In the genomic region with DNA sequence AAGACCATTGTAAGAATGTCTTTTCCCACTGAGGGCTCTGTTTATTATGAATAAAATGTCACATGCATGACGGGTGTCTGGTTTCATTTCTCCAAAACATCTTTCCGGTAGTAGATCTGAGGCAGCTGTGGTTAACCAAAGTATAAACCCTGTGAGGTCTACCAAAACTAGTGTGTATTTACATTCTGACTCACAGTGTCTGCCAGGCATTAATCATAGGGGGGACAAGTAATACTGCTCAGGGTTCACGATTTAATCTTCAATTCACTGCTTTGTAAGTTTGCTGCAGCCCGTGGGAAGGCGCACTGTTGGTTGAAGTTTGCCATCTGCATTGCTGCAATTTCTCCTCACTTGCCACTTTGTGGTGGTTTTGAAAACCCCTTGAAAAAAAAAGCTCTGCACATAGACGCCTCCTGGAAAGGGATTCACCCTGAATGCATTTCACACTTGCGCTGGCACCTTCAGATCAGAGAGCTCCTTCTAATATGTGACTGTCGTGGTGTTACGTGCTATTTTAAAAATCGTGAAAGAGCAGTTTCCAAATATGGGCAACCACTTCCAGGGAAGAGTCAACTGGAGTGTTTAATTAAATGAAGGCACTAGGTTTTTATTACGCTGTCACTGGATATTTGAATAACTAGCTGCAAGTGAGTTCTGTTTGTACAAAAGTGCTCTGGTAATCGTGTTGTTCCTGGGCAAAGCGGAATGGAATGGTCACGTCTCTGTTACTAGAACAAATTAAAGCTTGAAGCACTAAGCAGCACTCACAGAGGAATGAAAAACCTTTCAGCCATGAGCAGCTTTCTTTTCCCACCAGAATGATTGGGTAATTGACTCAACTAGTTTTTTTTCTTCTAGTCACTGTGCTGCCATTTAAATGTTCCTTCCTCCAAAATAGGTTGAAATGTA, we compare ENCODE assay signal across 9 mouse cellular contexts. TPM values are rescaled to one million over a fixed set of nuclear protein-coding genes. Genes with fewer than 3 reads are reported as not detected.
A peak's percentile ranks its signal among the peaks of the same experiment; 100 is the strongest.
DNase-seq lines count a peak whose midpoint lies in the region; ATAC-seq and TF ChIP-seq lines count a peak whose summit lies in the region.
"Had no signal": no experiment of that assay in that cellular context is flagged by ENCODE, and none has a peak within 500 bp of the region (broad histone marks: within the 10 kb centered on the region; RNA-seq: fewer than 3 reads in every experiment).

No protein-coding gene starts in this region.

- no peak overlapping the region for H3K27ac ChIP-seq in embryonic facial prominence, embryonic 13.5 days
- no peak overlapping the region for H3K27ac ChIP-seq in embryonic facial prominence, embryonic 10.5 days (replicated peaks)
- peak overlapping the region; percentile 64 for H3K27ac ChIP-seq in lung, embryonic 14.5 days (ENCODE audit: low read depth)
- H3K27ac ChIP-seq in intestine, embryonic 14.5 days (ENCODE audit: low read depth): peak overlapping the region; percentile 80
- peak overlapping the region; percentile 26 for H3K27ac ChIP-seq in stomach, embryonic 16.5 days (ENCODE audit: low read length)
- H3K27ac ChIP-seq: embryonic facial prominence, embryonic 12.5 days had no signal

- no peak for ATAC-seq in embryonic facial prominence, embryonic 13.5 days (ENCODE audit: insufficient number of reproducible peaks, insufficient read depth, low FRiP score, low TSS enrichment, low read depth)
- peak; percentile 80 for ATAC-seq in lung, embryonic 14.5 days (ENCODE audit: insufficient read depth)
- peak; percentile 58; the same call in 1 of the 2 replicates for ATAC-seq in intestine, embryonic 14.5 days (replicated peaks; ENCODE audit: low FRiP score, low TSS enrichment, low read depth)
- peak; percentile 88 for ATAC-seq in stomach, embryonic 16.5 days (ENCODE audit: insufficient read depth, low FRiP score)

- H3K4me2 ChIP-seq in embryonic facial prominence, embryonic 13.5 days: peak overlapping the region; percentile 12; the same call in 1 of the 2 replicates
- peak overlapping the region; percentile 47 for H3K4me2 ChIP-seq in lung, embryonic 14.5 days
- H3K4me2 ChIP-seq in intestine, embryonic 14.5 days (ENCODE audit: low read length): peak overlapping the region; percentile 41
- H3K4me2 ChIP-seq in stomach, embryonic 16.5 days (ENCODE audit: low read depth, low read length): peak overlapping the region; percentile 34
- H3K4me2 ChIP-seq: embryonic facial prominence, embryonic 12.5 days had no signal

- peaks cover 12% of the 10 kb centered on the region for H3K4me1 ChIP-seq in embryonic facial prominence, embryonic 13.5 days
- H3K4me1 ChIP-seq in embryonic facial prominence, embryonic 10.5 days: no peaks in the 10 kb centered on the region
- peaks cover 10% of the 10 kb centered on the region; the same call in 1 of the 2 replicates for H3K4me1 ChIP-seq in lung, embryonic 14.5 days (ENCODE audit: insufficient read depth)
- H3K4me1 ChIP-seq in intestine, embryonic 14.5 days (replicated peaks; ENCODE audit: control insufficient read depth, insufficient read depth, low read length): peaks cover 14% of the 10 kb centered on the region
- peaks cover 11% of the 10 kb centered on the region for H3K4me1 ChIP-seq in stomach, embryonic 16.5 days (ENCODE audit: control insufficient read depth, insufficient read depth, low read length)
- H3K4me1 ChIP-seq: embryonic facial prominence, embryonic 12.5 days had no signal

- H3K36me3 ChIP-seq in embryonic facial prominence, embryonic 13.5 days: no peaks in the 10 kb centered on the region
- no peaks in the 10 kb centered on the region for H3K36me3 ChIP-seq in embryonic facial prominence, embryonic 10.5 days (replicated peaks)
- no peaks in the 10 kb centered on the region for H3K36me3 ChIP-seq in lung, embryonic 14.5 days (ENCODE audit: insufficient read depth)
- H3K36me3 ChIP-seq in intestine, embryonic 14.5 days (ENCODE audit: control insufficient read depth, insufficient read depth, low read length): no peaks in the 10 kb centered on the region
- no peaks in the 10 kb centered on the region for H3K36me3 ChIP-seq in stomach, embryonic 16.5 days (ENCODE audit: control insufficient read depth, insufficient read depth, low read length)
- H3K36me3 ChIP-seq: embryonic facial prominence, embryonic 12.5 days had no signal

- H3K4me3 ChIP-seq in embryonic facial prominence, embryonic 13.5 days: no peak overlapping the region
- no peak overlapping the region for H3K4me3 ChIP-seq in embryonic facial prominence, embryonic 10.5 days
- no peak overlapping the region for H3K4me3 ChIP-seq in lung, embryonic 14.5 days (ENCODE audit: low read depth, low read length)
- no peak overlapping the region for H3K4me3 ChIP-seq in intestine, embryonic 14.5 days (ENCODE audit: low read depth, low read length)
- peak overlapping the region; percentile 10; the same call in 1 of the 2 replicates for H3K4me3 ChIP-seq in stomach, embryonic 16.5 days (replicated peaks; ENCODE audit: low read length)
- H3K4me3 ChIP-seq: embryonic facial prominence, embryonic 12.5 days had no signal

- H3K9ac ChIP-seq in embryonic facial prominence, embryonic 13.5 days: no peak overlapping the region
- no peak overlapping the region; the same call in none of the 2 replicates for H3K9ac ChIP-seq in lung, embryonic 14.5 days
- no peak overlapping the region for H3K9ac ChIP-seq in intestine, embryonic 14.5 days (ENCODE audit: low read length)
- no peak overlapping the region for H3K9ac ChIP-seq in stomach, embryonic 16.5 days (ENCODE audit: low read length)
- H3K9ac ChIP-seq: embryonic facial prominence, embryonic 12.5 days had no signal

- DNase-seq in embryonic facial prominence, embryonic 10.5 days (ENCODE audit: low spot score): no peak
- peak; percentile 80 for DNase-seq in lung, embryonic 14.5 days
- no peak for DNase-seq in lung, postnatal 10 days
- peak; percentile 61 for DNase-seq in intestine, embryonic 14.5 days (ENCODE audit: low spot score)
- no peak for DNase-seq in cerebellum, adult 11 months
- DNase-seq in heart, adult 18-20 months: no peak

- 44% methylated on average over 14 of the region's 14 CpGs for WGBS in embryonic facial prominence, embryonic 13.5 days
- 83% methylated on average over 14 of the region's 14 CpGs for WGBS in embryonic facial prominence, embryonic 10.5 days
- 24% methylated on average over 14 of the region's 14 CpGs for WGBS in lung, embryonic 14.5 days
- 25% methylated on average over 14 of the region's 14 CpGs for WGBS in intestine, embryonic 14.5 days
- 26% methylated on average over 14 of the region's 14 CpGs for WGBS in stomach, embryonic 16.5 days

- no peak for TF ChIP-seq CTCF in lung, embryonic 14.5 days (IDR thresholded peaks at IDR 0.05; ENCODE audit: low read depth)

- no peaks in the 10 kb centered on the region for H3K27me3 ChIP-seq in embryonic facial prominence, embryonic 13.5 days
- no peaks in the 10 kb centered on the region for H3K27me3 ChIP-seq in embryonic facial prominence, embryonic 10.5 days (replicated peaks; ENCODE audit: low read depth, poor library complexity, severe bottlenecking)
- H3K27me3 ChIP-seq in lung, embryonic 14.5 days (ENCODE audit: insufficient read depth, low read length): no peaks in the 10 kb centered on the region
- H3K27me3 ChIP-seq in intestine, embryonic 14.5 days (replicated peaks; ENCODE audit: control insufficient read depth, insufficient read depth, low read length): no peaks in the 10 kb centered on the region
- H3K27me3 ChIP-seq in stomach, embryonic 16.5 days (ENCODE audit: control insufficient read depth, insufficient read depth, low read length): no peaks in the 10 kb centered on the region
- H3K27me3 ChIP-seq: embryonic facial prominence, embryonic 12.5 days had no signal

- 0 out of 2 replicates have a peak, but pooled peaks cover 3% of the 10 kb centered on the region for H3K9me3 ChIP-seq in embryonic facial prominence, embryonic 13.5 days
- H3K9me3 ChIP-seq in embryonic facial prominence, embryonic 10.5 days: no peaks in the 10 kb centered on the region; the same call in 1 of the 2 replicates
- H3K9me3 ChIP-seq in lung, embryonic 14.5 days (ENCODE audit: low read depth, low read length): no peaks in the 10 kb centered on the region
- peaks cover 4% of the 10 kb centered on the region for H3K9me3 ChIP-seq in intestine, embryonic 14.5 days (ENCODE audit: control insufficient read depth, low read length)
- H3K9me3 ChIP-seq in stomach, embryonic 16.5 days (replicated peaks; ENCODE audit: control insufficient read depth, low read length): 0 out of 2 replicates have a peak, but pooled peaks cover 3% of the 10 kb centered on the region

RNA-seq across cellular contexts. Expression of gene Map4k3, which starts 44.5 kb away (rescaled TPM):
- polyA plus RNA-seq in embryonic facial prominence, embryonic 13.5 days (2015; fragmentation: Nextera tagmentation; extraction: Ambion mirVana): 23.7 and 31.7 TPM in 2 replicates
- polyA plus RNA-seq in embryonic facial prominence, embryonic 10.5 days (2016; fragmentation: Nextera tagmentation; extraction: Ambion mirVana): 19.4 and 22.3 TPM in 2 replicates
- polyA plus RNA-seq in lung, embryonic 14.5 days (2014; fragmentation: Nextera tagmentation; extraction: Ambion mirVana): 62.7 and 64.7 TPM in 2 replicates
- polyA plus RNA-seq in intestine, embryonic 14.5 days (2014; fragmentation: Nextera tagmentation; extraction: Ambion mirVana): 31.2 and 33.3 TPM in 2 replicates
- 20.0 and 21.5 TPM in 2 replicates for polyA plus RNA-seq in stomach, embryonic 16.5 days (2015; fragmentation: Nextera tagmentation; extraction: Ambion mirVana)
- 10 to 100 TPM; 22.1 to 24.5 TPM for total RNA-seq in heart, adult 18-20 months (2021)

Comparison
In these comparisons a context has a peak if more than half of its experiments do, and no peak if none do; other contexts are left out.
1. DNase-seq: peak in lung, embryonic 14.5 days (single experiment) and intestine, embryonic 14.5 days (single experiment); none in embryonic facial prominence, embryonic 10.5 days (single experiment), lung, postnatal 10 days (single experiment), cerebellum, adult 11 months (single experiment) and heart, adult 18-20 months (0 of 2).
2. H3K27ac ChIP-seq: peak in lung, embryonic 14.5 days (single experiment), intestine, embryonic 14.5 days (single experiment) and stomach, embryonic 16.5 days (single experiment); none in embryonic facial prominence, embryonic 13.5 days (single experiment) and embryonic facial prominence, embryonic 10.5 days (single experiment).
3. Peak in every context shown above with its lines, with median percentiles within 50 percentile points of each other: H3K4me2 ChIP-seq.